Mouse (Mus musculus) brown adipose tissue, adult 24 weeks (tissue): Measurements from ENCODE around the gene Slco2a1. TPM values are rescaled to one million over a fixed set of nuclear protein-coding genes. Genes with fewer than 3 reads are reported as not detected.

ENCODE experiments used
- H3K27ac ChIP-seq: fragments of 200-500 bp; replicated peaks from 2 replicates; pipeline ENCODE4 v1.5.1; 2012; ENCODE audit warnings: low read depth, mild to moderate bottlenecking, low read length
- H3K4me1 ChIP-seq: fragments of 200-500 bp; 2 replicates; pipeline ENCODE4 v1.6.1; 2012; ENCODE audit warnings: low read length, mixed read lengths; ENCODE audit not compliant: control insufficient read depth, insufficient read depth, insufficient read length
- H3K4me3 ChIP-seq: fragments of 200-500 bp; 2 replicates; pipeline ENCODE4 v1.5.1; 2012; ENCODE audit warnings: low read depth, mild to moderate bottlenecking, low read length, moderate library complexity; ENCODE audit not compliant: insufficient read depth
- polyA plus RNA-seq: library from polyadenylated mRNA; stranded (reverse); fragments of >200 nt; gene quantifications from 2 replicates; pipeline ENCODE4 v1.2.4, GENCODE M21; 2012; ENCODE audit not compliant: missing spikeins, insufficient read depth, insufficient read length

Slco2a1 gene
- polyA plus RNA-seq, 1 experiment, result 1.2 TPM

- H3K27ac ChIP-seq, result no peak overlapping the region
- no peaks in the 10 kb centered on the region for H3K4me1 ChIP-seq
Measured at GRCm38 (mm10) chr9:103038705-103039104, 50.2 kb downstream of the Slco2a1 start.

GRCm38 (mm10) chr9:103040581-103040980 lies 52.1 kb downstream of the Slco2a1 start:
- Histone ChIP-seq H3K27ac (no peak overlapping the region), H3K4me3 (no peak overlapping the region), H3K4me1 (no peaks in the 10 kb centered on the region)

More at GRCm38 (mm10) chr9:103038705-103039104, 50.2 kb downstream of the Slco2a1 start:
- H3K4me3 ChIP-seq, result no peak overlapping the region

GRCm38 (mm10) chr9:103045406-103045805 lies 56.9 kb downstream of the Slco2a1 start:
- Histone ChIP-seq H3K4me1 (no peaks in the 10 kb centered on the region), H3K4me3 (no peak overlapping the region), H3K27ac (no peak overlapping the region)

- Histone ChIP-seq H3K4me3 (no peak overlapping the region), H3K4me1 (no peaks in the 10 kb centered on the region), H3K27ac (no peak overlapping the region)
Measured at GRCm38 (mm10) chr9:103049049-103049511, 60.6 kb downstream of the Slco2a1 start.

- Histone ChIP-seq H3K4me3 (no peak overlapping the region), H3K4me1 (no peaks in the 10 kb centered on the region), H3K27ac (no peak overlapping the region)
Measured at GRCm38 (mm10) chr9:103053829-103054228, 65.3 kb downstream of the Slco2a1 start.

- H3K27ac ChIP-seq, result no peak overlapping the region
- H3K4me3 ChIP-seq, result no peak overlapping the region
- no peaks in the 10 kb centered on the region for H3K4me1 ChIP-seq
Measured at GRCm38 (mm10) chr9:103055061-103055460, 66.5 kb downstream of the Slco2a1 start.

- Histone ChIP-seq H3K4me3 (no peak overlapping the region), H3K27ac (no peak overlapping the region), H3K4me1 (no peaks in the 10 kb centered on the region; the same call in 1 of the 2 replicates)
Measured at GRCm38 (mm10) chr9:103056164-103056563, 67.7 kb downstream of the Slco2a1 start.

- Histone ChIP-seq H3K4me1 (no peaks in the 10 kb centered on the region; the same call in 1 of the 2 replicates), H3K4me3 (no peak overlapping the region), H3K27ac (no peak overlapping the region)
Measured at GRCm38 (mm10) chr9:103060551-103060950, 72.0 kb downstream of the Slco2a1 start.

- no peak overlapping the region for H3K27ac ChIP-seq
- no peak overlapping the region for H3K4me3 ChIP-seq
Measured at GRCm38 (mm10) chr9:103061471-103062053, 73.0 kb downstream of the Slco2a1 start.

GRCm38 (mm10) chr9:103063591-103063990 lies 75.1 kb downstream of the Slco2a1 start:
- no peak overlapping the region for H3K4me3 ChIP-seq
- H3K27ac ChIP-seq, result no peak overlapping the region
- no peaks in the 10 kb centered on the region; the same call in 1 of the 2 replicates for H3K4me1 ChIP-seq

More at GRCm38 (mm10) chr9:103061471-103062053, 73.0 kb downstream of the Slco2a1 start:
- H3K4me1 ChIP-seq, result no peaks in the 10 kb centered on the region; the same call in 1 of the 2 replicates

GRCm38 (mm10) chr9:103066845-103067244 lies 78.3 kb downstream of the Slco2a1 start:
- H3K4me1 ChIP-seq, result no peaks in the 10 kb centered on the region
- H3K4me3 ChIP-seq, result no peak overlapping the region
- H3K27ac ChIP-seq, result no peak overlapping the region

- Histone ChIP-seq H3K27ac (no peak overlapping the region), H3K4me1 (no peaks in the 10 kb centered on the region), H3K4me3 (no peak overlapping the region)
Measured at GRCm38 (mm10) chr9:103067651-103068050, 79.1 kb downstream of the Slco2a1 start.

GRCm38 (mm10) chr9:103068769-103069168 lies 80.3 kb downstream of the Slco2a1 start:
- no peaks in the 10 kb centered on the region for H3K4me1 ChIP-seq
- no peak overlapping the region for H3K4me3 ChIP-seq
- no peak overlapping the region for H3K27ac ChIP-seq

- Histone ChIP-seq H3K27ac (no peak overlapping the region), H3K4me1 (no peaks in the 10 kb centered on the region), H3K4me3 (no peak overlapping the region)
Measured at GRCm38 (mm10) chr9:103071541-103072203, 83.2 kb downstream of the Slco2a1 start.

GRCm38 (mm10) chr9:103072204-103072599 lies 83.7 kb downstream of the Slco2a1 start:
- Histone ChIP-seq H3K4me3 (no peak overlapping the region), H3K4me1 (no peaks in the 10 kb centered on the region), H3K27ac (no peak overlapping the region)
